Comparison of ENCODE assay signal across 20 mouse cellular contexts in genomic region chr11:51627425-51627824, GRCm38 (mm10). TPM values are rescaled to one million over a fixed set of nuclear protein-coding genes. Genes with fewer than 3 reads are reported as not detected.
DNase-seq lines count a peak whose midpoint lies in the region; TF ChIP-seq lines count a peak whose summit lies in the region.
"Had no signal": no experiment of that assay in that cellular context is flagged by ENCODE, and none has a peak within 500 bp of the region (broad histone marks: within the 10 kb centered on the region; RNA-seq: fewer than 3 reads in every experiment).

No protein-coding gene starts in this region.

- peak; percentile 41 for DNase-seq in cerebellum, adult 11 months
- no peak for DNase-seq in cerebellum, postnatal 14 days
- DNase-seq in layer of hippocampus, adult 2 months (ENCODE audit: low spot score in 2 of 2) = no peak
- no peak for DNase-seq in layer of hippocampus, postnatal 25 days (ENCODE audit: extremely low spot score in 1 of 2, low spot score in 1 of 2)
- DNase-seq in right cerebral cortex, adult 18-20 months = peak; percentile 39
- no peak for DNase-seq in right cerebral cortex, postnatal 4 days
- no peak for DNase-seq in retina, embryonic 14.5 days (ENCODE audit: low spot score)
- DNase-seq: adrenal gland, postnatal 25 days; gastrocnemius, postnatal 14 days; heart, adult 11 months; kidney, adult 8-10 months; liver, embryonic 13.5 days; lung, adult 2 months; lung, postnatal 14 days had no signal

- H3ac ChIP-seq in myocyte (ENCODE audit: control insufficient read depth, insufficient read length) = no peak overlapping the region

- no peaks in the 10 kb centered on the region for H3K79me2 ChIP-seq in myocyte (ENCODE audit: control insufficient read depth, insufficient read depth)

- no peak overlapping the region for H3K4me2 ChIP-seq in myocyte (ENCODE audit: low read depth)
- H3K4me2 ChIP-seq: forebrain, embryonic 15.5 days; heart, embryonic 11.5 days; hindbrain, embryonic 15.5 days; liver, embryonic 13.5 days; midbrain, embryonic 13.5 days had no signal

- TF ChIP-seq CTCF in layer of hippocampus, adult 2 months (conservative IDR thresholded peaks at IDR 0.05) = no peak

- peaks cover 24% of the 10 kb centered on the region for H3K36me3 ChIP-seq in myocyte (ENCODE audit: control insufficient read depth, insufficient read depth)

- TF ChIP-seq POLR2A in myocyte (IDR thresholded peaks at IDR 0.05; ENCODE audit: insufficient read length, low read depth) = peak; percentile 18

- no peak overlapping the region for H3K4me3 ChIP-seq in layer of hippocampus, adult 2 months
- H3K4me3 ChIP-seq in myocyte = no peak overlapping the region
- H3K4me3 ChIP-seq: forebrain, embryonic 15.5 days; hindbrain, embryonic 15.5 days; liver, embryonic 13.5 days; midbrain, embryonic 13.5 days had no signal

- H3K27me3 ChIP-seq in myocyte (ENCODE audit: control insufficient read depth, insufficient read depth, insufficient read length) = no peaks in the 10 kb centered on the region
- H3K27me3 ChIP-seq: forebrain, embryonic 15.5 days; hindbrain, embryonic 15.5 days; liver, embryonic 13.5 days; midbrain, embryonic 13.5 days had no signal

- H3K27ac ChIP-seq in layer of hippocampus, adult 2 months = peak overlapping the region; percentile 95
- H3K27ac ChIP-seq: forebrain, embryonic 15.5 days; hindbrain, embryonic 15.5 days; liver, embryonic 13.5 days; midbrain, embryonic 13.5 days had no signal

TF ChIP-seq in myocyte, 11 proteins besides CTCF, POLR2A, EP300 and RAD21:
- TF ChIP-seq TCF12 (IDR thresholded peaks at IDR 0.05; ENCODE audit: insufficient read depth, poor library complexity, severe bottlenecking) (no peak), USF1 (IDR thresholded peaks at IDR 0.05; ENCODE audit: low read depth) (no peak), MYOD1 (IDR thresholded peaks at IDR 0.05; ENCODE audit: control insufficient read depth in 1 of 3, insufficient read length in 2 of 3, low read depth in 2 of 3) (no peak), E2F4 (IDR thresholded peaks at IDR 0.05; ENCODE audit: insufficient read depth) (no peak), POLR2AphosphoS2 (IDR thresholded peaks at IDR 0.05; ENCODE audit: insufficient read length, low read depth) (peak; percentile 50), REST (IDR thresholded peaks at IDR 0.05; ENCODE audit: insufficient read depth, insufficient read length) (no peak)

RNA-seq across cellular contexts. Expression of gene Nhp2, which starts 7.9 kb away (rescaled TPM):
- 10 to 100 TPM; 41.7 to 48.2 TPM for total RNA-seq in layer of hippocampus, adult 2 months (2021)
- total RNA-seq in layer of hippocampus, postnatal 25 days (2021) = 10 to 100 TPM; 46.7 to 48.7 TPM
- 137 TPM for polyA plus RNA-seq in myocyte (2012; fragmentation: generic; extraction: Trizol)

RNA-seq across cellular contexts. Expression of gene Rmnd5b, which starts 8.3 kb away (rescaled TPM):
- total RNA-seq in layer of hippocampus, adult 2 months (2021) = 10 to 100 TPM; 59.8 to 65.2 TPM
- 10 to 100 TPM; 62.3 to 65.9 TPM for total RNA-seq in layer of hippocampus, postnatal 25 days (2021)
- 41.0 TPM for polyA plus RNA-seq in myocyte (2012; fragmentation: generic; extraction: Trizol)

RNA-seq across cellular contexts. Expression of gene Hnrnpab, which starts 20.8 kb away (rescaled TPM):
- 100 to 1,000 TPM; 149 to 155 TPM for total RNA-seq in layer of hippocampus, adult 2 months (2021)
- 100 to 1,000 TPM; 154 to 161 TPM for total RNA-seq in layer of hippocampus, postnatal 25 days (2021)
- 371 TPM for polyA plus RNA-seq in myocyte (2012; fragmentation: generic; extraction: Trizol)

RNA-seq across cellular contexts. Expression of gene N4bp3, which starts 23.2 kb away (rescaled TPM):
- 10 to 100 TPM; 11.3 to 16.4 TPM for total RNA-seq in layer of hippocampus, adult 2 months (2021)
- 10 to 100 TPM; 12.1 to 12.4 TPM for total RNA-seq in layer of hippocampus, postnatal 25 days (2021)
- polyA plus RNA-seq in myocyte (2012; fragmentation: generic; extraction: Trizol) = 16.3 TPM

RNA-seq across cellular contexts. Expression of gene D930048N14Rik, which starts 23.3 kb away (rescaled TPM):
- 1 to 10 TPM; 1.4 to 2.4 TPM for total RNA-seq in layer of hippocampus, adult 2 months (2021)
- 1 to 10 TPM; 1.2 to 1.3 TPM for total RNA-seq in layer of hippocampus, postnatal 25 days (2021)
- 0.25 TPM for polyA plus RNA-seq in myocyte (2012; fragmentation: generic; extraction: Trizol)
- total RNA-seq: hematopoietic stem cell, adult 5-6 weeks had no signal

Comparison
In these comparisons a context has a peak if more than half of its experiments do, and no peak if none do; other contexts are left out.
1. DNase-seq: peak in cerebellum, adult 11 months (single experiment) and right cerebral cortex, adult 18-20 months (single experiment); none in cerebellum, postnatal 14 days (0 of 2), layer of hippocampus, adult 2 months (0 of 2), layer of hippocampus, postnatal 25 days (0 of 2), right cerebral cortex, postnatal 4 days (single experiment) and retina, embryonic 14.5 days (single experiment).